Mouse (Mus musculus) brain, adult 2 months (tissue): Measurements from ENCODE around the gene Pgpep1.
A peak's percentile ranks its signal among the peaks of the same experiment; 100 is the strongest.

Experiments
- DNase-seq: peaks from one replicate; pipeline ENCODE4 v3.0.0; 2011; ENCODE audit warnings: low read depth, low spot score

Gene Pgpep1

DNA sequence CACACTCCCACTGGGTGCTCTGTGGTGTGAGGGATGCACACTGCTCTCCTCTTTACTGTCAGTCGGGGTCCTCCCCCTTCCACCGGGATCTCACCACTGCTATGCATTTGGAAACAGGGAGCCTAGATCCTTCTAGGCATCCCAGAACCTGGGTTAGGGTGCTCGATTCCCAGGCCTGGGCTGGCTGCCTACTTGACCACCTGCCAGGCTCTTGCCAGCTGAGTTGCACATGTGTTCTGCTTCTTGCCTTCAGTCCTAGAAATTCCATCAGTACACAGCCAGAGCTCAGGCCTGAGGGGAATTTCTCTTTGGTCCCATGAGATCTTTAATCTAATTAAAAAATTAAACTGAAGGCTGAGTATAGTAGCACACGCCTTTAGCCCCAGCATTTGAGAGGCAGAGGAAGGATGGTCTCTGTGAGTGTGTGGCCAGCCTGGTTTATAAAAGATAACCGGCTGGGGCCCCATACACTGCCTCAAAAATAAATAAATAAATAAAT lies 29.8 kb upstream of the Pgpep1 start:
- no peak for DNase-seq

DNA sequence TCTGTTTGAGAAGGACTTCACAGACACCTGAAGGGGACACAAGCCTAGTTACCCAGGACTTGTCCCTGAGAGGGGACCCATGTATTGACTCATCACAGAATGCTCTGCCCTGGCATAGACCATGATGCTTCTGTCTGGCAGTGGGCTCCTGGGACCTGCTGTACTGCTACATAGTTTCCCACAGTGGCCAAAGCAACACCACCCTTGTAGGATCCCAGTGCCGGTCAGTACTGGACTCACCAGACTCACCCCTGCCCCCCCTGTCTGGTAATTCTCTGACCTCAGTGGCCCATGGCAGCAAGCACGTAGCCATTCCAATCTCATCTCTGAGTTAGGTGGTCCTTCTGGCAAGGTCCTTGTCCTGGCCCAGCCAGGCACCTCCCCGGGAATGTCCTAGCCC lies 27.9 kb upstream of the Pgpep1 start:
- no peak for DNase-seq

DNA sequence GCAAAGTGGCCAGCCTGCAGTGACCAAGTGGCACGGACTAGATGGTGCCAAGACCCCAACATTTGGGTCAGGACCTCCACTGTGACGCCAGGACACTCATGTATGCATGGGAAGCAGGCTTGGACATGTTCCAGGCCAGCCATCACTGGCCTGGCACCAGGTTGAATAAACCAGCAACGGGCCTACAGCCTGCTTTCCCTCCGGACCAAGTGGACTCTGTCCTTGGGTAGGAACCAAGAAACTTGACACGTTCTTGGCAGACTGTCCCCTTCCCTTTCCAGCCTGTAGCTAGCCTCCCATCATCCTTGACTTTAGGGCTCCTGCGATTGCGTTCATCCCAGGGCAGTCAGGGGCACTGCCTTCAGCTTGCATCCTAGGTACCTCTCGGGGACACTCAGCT lies 27.4 kb upstream of the Pgpep1 start:
- DNase-seq, result no peak

DNA sequence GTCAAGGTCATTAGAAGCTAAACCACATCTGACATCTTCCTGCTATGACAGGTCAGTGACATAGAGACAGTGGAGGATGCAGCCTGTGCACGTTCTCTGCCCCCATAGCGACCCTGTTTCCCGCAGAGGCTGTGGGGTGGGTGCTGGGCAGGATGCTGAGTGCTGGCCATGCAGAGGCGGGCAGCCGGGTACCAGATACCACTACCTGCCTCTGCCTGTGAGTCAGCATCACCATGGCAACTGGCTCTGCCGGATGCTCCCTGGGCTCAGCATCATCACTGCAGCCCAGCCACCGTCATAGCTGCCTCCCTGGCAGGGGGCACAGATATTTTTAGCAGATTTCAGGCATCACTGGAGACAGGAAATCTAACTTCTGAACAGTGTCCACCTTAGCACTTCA lies 24.1 kb upstream of the Pgpep1 start:
- peak; percentile 96 for DNase-seq

DNA sequence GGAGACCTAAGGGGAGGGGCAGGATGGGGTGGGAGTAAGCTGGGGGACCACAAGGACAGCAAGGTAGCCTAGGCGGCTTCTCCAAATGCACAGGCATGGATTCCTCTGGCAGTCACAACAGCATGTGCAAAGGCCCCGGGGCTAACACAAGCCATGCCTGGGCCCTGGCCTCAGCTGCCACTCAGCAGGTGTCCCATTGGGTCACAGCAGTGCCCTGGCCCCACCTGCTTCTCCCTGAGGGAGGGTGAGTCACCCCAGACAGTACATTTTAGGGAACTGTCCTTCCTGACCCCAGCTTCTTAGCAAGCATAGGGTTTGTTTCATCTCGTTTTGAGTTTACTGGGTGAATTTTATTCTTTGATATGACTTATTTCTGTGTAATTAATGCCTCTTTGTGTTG lies 22.5 kb upstream of the Pgpep1 start:
- no peak for DNase-seq

DNA sequence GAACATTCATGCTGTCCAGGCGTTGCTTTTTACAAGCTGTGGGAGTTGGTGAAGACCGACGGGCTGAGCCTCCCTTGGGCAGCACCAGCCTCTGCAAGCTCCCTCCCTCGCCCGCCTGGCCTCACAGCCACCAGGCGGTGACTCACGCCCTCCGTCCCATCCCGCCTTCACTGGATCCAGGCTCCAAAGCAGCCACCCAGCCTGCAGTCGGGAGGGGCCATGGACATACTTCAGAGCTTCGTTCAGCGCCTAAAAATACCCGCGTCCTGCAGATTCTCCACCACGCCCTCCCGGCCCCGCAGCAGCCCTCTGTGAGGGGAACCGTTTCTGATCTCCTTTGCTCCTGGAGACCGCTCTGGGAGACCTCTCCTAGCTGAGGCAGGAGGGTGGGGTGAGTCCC lies 22.0 kb upstream of the Pgpep1 start:
- DNase-seq, result peak; percentile 84

DNA sequence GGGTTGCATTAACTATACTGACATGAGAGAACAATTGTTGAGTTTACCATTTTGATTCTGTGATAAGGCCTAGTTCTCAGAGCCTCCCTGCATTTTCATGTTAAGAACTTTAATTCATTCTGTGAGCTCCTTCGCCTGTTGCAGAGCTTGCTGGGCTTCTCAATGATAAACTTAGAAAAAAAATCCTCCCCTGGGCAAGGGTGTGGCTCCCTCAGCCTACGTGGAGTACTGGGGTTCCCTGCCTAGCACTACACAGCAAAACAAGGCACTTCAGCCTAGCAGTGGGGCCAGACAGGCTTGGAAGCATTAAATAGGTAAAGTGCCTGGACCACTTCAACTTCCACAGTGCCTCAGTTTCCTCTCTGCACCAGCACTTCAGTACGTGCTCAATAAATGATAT lies 21.2 kb upstream of the Pgpep1 start:
- no peak for DNase-seq

DNA sequence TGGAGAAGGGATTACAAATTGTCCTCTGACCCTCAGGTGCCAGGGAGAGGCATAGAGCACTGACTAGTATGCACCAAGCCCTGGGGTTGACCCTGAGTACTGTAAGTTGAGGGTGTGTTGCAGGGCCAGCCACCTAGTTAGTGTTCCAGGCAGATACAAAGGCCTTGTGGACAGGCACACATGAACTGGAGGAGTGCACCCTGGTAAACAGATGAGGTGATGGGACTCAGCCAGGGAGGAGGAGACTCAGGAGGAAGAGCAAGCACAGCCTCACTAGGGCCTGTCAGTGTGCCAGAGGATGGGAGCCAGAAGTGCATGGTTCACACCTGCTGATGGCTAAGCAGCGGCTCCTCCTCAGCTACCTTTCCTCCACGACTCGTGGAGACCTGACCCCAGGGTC lies 19.9 kb upstream of the Pgpep1 start:
- no peak for DNase-seq

DNA sequence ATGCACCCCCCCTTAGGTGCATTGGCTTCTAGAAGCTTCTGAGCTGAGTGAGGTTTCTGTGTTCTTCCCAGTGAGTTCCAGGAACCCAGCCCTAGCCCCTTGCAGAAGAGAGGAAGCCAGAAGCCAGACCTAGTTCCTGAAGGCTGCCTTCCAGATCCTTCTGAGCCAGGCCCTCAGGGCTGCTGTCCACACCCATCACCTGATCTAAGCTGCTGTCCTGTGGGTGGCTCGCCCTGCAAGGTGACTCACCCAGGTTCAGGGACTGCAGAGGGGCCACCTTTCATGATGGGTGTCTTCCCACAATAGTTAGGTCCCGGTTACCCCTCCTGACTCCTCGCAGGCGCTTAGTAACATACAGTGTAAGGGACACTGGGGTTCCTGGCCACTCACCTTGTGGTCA lies 19.2 kb upstream of the Pgpep1 start:
- DNase-seq, result no peak

DNA sequence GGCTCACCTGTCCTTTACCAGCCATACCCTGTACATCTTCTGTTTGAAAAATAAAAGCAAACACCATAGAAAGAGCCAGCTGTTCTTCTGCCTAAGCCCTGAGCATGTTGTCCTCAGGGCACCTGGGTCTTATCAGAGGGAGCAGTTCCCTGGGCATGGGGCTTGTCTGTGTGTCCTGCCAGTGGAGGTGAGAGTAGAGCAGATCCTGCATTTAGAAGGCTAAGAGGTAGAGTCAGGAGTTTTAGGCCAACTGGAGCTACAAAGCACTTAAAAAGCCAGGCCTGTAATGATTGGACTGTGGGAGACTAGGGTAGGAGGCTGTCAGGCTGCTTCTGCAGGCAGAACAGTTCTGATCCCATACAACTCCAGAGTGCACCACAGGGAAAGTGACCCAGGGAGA lies 18.5 kb upstream of the Pgpep1 start:
- DNase-seq, result no peak

DNA sequence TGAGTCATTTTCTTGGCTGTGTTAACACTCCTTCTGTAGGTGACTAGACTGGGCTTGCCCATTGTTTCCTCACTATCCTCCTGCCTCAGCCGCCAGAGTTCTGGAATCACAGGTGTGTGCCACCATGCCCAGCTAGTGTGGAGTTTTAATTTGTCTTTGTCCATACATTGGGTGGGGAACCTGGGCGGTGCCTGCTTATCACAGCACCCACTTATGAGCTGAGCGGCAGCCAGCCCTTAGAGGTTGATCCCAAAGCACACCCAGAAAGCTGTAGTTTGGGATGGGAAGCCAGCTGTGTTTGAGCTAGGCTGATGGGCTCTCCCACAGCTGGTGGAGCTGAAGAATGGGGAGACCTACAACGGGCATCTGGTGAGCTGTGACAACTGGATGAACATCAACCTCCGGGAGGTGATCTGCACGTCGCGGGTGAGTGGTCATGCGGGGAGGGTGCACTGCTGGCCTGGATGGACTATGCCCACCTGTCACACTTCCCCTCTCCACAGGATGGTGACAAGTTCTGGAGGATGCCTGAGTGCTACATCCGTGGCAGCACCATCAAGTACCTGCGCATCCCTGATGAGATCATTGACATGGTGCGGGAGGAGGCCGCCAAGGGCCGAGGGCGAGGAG lies 17.4 kb upstream of the Pgpep1 start:
- DNase-seq, result no peak

DNA sequence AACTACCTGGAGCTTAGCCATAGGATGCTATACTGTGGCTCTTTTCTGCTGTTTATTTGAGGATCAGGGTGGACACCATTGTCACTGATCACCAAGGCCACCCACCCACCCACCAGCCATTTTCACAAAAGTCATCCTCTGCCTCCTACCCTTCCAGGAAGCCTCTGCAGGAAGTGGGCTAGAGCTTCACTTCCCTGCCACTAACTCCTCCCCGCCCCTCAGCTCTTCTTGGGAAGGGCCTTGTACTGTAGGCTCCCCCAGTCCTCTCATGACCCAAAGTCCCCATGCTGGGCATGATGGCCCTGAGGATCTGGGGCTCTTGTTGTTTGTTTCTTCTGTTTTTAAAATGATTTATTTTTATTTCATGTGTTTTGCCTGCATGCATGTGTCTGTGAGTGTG lies 15.1 kb upstream of the Pgpep1 start:
- no peak for DNase-seq

DNA sequence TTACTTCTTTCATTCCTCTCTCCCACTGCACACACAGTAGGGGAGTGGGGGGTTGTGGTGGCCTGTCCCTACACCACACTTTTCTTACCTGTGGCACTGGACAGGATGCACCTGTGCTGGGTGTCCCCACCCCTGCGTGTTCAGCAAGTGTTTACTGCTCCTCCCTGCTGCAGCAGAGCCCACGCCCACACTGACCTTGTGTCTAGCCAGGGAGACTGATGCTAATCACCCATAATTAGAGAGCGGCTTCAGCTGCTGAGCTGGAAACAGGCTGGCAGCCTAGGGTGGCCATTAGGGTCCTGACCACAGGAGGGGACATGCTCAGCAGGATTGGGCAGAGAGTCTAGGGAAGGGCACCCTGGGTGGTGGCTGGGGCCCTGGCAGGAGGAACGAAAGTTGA lies 14.5 kb upstream of the Pgpep1 start:
- no peak for DNase-seq

DNA sequence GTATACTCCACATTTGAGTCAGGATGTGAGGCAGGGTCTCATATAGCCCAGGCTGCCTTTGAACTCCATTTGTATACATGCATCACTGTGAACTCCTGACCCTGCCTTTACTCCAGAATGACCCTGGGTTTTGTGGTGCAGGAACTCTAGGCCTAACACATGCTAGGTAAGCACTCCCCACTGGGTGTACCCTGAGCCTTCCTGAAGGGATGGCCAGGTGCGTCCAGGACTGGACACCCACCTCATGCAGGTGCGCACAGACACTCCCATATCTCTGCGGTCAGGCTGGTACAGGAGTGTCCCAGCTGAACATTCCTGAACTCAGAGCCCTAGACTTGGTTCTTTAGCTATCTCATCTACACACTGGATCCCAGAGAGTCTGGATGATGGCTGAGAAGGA lies 13.9 kb upstream of the Pgpep1 start:
- DNase-seq, result no peak

DNA sequence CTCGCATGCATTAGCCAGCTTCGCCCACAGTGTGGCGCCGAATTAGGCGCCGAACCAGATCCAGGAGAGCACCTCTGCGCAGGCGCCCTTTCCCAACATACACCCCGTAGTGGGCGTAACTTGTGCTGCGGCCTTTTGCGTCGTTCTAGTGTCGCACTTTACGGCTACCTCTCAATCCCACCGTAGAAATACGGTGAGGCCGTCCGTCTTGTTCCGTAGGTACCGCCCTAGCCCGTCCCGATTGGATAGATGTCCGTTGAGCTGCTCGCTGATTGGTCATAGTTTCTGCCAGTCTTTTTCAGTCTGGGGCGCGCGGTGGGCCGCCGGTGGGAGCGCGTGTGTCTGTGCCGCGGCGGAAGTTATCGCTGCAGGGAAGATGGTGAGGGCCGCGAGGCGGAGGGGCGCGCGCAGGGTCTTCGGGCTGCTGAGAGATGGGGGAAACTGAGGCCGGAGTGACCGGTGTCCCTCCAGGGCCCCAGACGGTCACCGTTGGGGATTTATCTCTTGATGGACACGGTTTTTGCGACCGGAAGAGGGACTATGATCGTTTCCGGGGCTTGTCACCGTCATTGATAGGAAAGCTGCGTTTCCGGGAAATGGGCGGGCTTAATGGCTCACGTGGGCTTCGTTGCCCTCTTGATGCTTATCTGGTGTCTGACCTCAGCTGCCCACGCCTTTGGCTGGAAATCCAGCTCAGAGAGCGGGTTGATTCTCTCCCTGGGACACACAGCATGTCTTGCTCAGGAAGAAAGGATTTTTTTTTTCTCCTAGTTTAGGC lies 13.1 kb upstream of the Pgpep1 start, which contains the start of gene Lsm4:
Lsm4 (plus strand) TSS at position 170 of the 778 bp plus-strand sequence.
- DNase-seq, result peak; percentile 100

DNA sequence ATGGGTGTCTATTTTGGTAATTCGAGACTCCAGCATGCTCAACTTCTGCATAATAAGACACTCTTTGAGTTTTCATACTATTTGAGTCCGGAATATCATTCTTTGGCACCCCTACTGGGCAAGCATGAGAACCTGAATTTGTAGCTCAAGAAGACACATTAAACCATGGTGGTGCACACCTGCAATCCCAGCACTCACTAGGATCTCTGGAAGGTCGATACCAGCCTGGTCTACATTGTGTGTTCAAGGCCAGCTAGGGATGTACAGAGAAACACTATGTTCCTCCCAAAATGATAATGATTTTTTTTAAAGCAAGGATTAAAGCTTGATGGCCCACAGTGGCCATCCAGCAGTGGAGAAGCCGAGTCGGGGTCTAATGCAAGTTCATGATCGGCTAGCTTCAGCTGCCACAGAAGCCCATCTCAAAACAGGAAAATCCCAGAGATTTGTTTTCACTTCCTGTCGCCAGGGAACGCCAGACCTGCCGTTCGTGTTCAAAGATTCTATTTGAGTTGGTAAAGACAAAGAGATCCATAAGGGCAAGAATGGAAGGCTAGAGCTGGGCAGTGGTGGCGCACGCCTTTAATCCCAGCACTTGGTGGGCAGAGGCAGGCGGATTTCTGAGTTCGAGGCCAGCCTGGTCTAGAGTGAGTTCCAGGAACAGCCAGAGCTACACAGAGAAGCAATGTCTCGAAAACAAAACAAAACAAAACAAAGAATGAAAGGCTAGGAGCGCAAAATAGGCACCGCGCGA lies 12.3 kb upstream of the Pgpep1 start:
- no peak for DNase-seq

DNA sequence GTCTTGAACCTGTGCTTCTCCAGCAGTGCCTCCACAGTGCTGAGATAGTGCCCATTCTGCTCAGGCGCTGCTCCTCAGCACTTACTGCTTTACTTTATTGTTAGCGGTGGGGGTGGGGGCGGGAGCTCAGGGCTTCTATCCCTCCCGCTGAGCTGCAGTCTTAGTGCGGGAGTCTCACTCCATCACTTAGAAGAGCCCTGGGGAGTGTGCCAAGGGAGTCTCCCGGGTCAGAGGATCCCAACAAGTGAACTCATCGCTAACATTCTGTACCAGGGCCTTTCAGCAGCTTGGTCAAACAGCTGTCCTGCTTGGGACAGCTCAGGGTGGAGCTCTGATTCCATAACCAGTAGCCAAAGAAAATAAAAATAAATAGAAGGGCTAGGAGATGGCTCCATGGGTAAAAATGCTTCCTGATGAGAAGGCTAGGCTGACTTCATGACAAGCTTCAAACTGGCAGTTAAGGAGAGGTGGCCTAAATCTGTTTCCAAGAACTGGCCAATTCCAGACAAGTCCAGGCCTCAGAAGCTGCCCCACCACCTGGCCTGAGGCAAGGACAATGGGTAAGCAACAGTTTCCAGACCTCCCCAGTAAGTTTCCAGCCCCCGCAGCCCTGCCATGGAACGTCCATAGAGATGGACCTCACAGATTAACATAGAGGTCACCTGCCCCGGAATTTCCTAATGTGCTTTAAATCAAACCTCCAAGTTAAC lies 11.6 kb upstream of the Pgpep1 start:
- no peak for DNase-seq

DNA sequence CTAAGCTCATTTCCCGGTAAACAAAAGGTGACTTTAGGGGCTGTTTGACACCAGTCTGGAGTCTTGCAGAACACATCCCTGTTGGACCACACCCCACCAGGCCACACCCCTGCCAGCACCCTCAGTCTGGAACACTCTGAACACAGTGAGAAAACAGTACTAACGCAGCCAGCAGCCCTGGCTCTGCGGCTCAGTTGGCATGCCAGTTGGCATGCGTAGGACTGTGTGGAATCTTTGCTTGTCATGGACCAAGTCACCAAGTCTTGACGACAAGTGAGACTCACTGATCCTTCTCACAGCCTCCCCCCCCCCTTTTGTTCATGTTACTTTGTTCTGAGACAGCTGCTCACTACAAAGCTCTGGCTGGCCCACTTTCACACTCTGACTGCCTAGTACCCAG lies 6.9 kb upstream of the Pgpep1 start:
- peak; percentile 73 for DNase-seq

DNA sequence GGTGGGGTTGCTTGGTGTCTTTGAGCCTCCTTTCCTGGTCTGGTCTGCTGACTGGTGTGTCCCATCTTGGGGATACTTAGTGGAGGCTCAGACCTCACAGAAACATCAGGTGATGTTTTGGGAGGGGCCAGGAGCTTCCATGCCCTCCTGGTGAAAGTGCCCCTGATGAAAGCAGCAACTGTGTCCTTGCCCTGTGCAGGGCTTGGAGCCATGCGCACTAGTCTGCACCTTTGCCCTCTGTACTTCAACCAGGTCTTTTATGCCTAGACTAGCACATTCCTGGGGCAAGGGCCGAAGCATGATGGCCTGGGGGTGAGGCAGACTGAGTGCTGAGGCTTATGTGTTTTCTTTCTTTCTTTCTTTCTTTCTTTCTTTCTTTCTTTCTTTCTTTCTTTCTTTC lies 5.4 kb upstream of the Pgpep1 start:
- no peak for DNase-seq

DNA sequence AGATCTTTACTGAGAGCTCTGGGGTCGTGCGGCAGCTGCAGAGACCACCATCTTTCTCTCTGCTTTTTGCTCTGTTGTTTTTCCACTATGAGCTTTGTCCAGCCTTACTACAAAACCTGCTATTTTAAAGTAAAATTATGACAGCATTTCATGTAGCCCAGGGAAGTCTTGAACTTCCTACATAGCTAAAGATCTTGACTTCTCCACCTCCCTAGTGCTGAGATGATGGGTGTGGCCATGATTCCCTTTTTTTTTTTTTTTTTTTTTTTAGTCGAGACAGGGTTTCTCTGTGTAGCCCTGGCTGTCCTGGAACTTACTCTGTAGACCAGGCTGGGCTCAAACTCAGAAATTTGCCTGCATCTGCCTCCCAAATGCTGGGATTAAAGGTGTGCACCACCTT lies 4.4 kb upstream of the Pgpep1 start:
- no peak for DNase-seq

DNA sequence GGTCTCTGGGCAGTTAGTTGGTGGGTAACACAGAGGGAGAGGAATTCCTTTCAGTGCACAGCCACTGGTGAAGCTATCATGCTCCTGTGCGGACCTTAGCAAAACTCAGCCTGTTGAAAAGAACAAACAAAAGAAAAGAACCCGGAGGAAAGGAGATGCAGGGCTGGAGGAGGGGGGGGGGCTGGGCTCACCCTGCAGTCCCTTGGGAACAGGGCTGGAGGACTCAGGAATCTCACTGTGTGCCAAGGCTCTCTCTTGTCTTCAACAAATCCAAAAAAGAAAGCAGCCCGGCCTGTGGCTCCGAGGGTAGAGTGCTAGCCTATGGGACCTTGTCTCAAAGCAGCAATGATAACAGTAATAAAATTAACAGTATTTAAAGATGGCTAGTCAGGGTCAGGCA lies 3.5 kb upstream of the Pgpep1 start:
- DNase-seq, result no peak
